In genomic region chr11:6388126-6388725, GRCm38 (mm10) we compare ENCODE assay signal across 8 mouse cellular contexts. TPM values are rescaled to one million over a fixed set of nuclear protein-coding genes. Genes with fewer than 3 reads are reported as not detected.
A peak's percentile ranks its signal among the peaks of the same experiment; 100 is the strongest.
DNase-seq lines count a peak whose midpoint lies in the region; ATAC-seq and TF ChIP-seq lines count a peak whose summit lies in the region.

No protein-coding gene starts in this region.

- TF ChIP-seq CTCF in MEL (IDR thresholded peaks at IDR 0.05 in 2 of 3, conservative IDR thresholded peaks at IDR 0.05 in 1 of 3; ENCODE audit: control insufficient read depth in 1 of 3, insufficient read depth in 1 of 3, low read depth in 2 of 3, low read length in 3 of 3, poor library complexity in 1 of 3, severe bottlenecking in 1 of 3) = no peak
- TF ChIP-seq CTCF in heart, postnatal 0 days (IDR thresholded peaks at IDR 0.05; ENCODE audit: low read depth) = no peak

- H3K4me2 ChIP-seq in heart, embryonic 13.5 days = peak overlapping the region; percentile 54
- 0 out of 2 replicates have a peak overlapping the region, but pooled peaks have one; percentile 91 for H3K4me2 ChIP-seq in heart, postnatal 0 days (ENCODE audit: low read depth, low read length)

- no peak for TF ChIP-seq RAD21 in MEL (IDR thresholded peaks at IDR 0.05; ENCODE audit: low read depth, low read length)

- no peak for TF ChIP-seq POLR2A in MEL (IDR thresholded peaks at IDR 0.05; ENCODE audit: control insufficient read depth in 1 of 2, insufficient read depth in 1 of 2, low read depth in 1 of 2, low read length in 2 of 2, poor library complexity in 1 of 2)

- H3K79me2 ChIP-seq in MEL (ENCODE audit: control insufficient read depth, insufficient read depth, low read length, poor library complexity) = peaks cover 28% of the 10 kb centered on the region

- H3K4me1 ChIP-seq in heart, embryonic 13.5 days = peaks cover 21% of the 10 kb centered on the region
- peaks cover 9 to 28% of the 10 kb centered on the region in 2 experiments for H3K4me1 ChIP-seq in MEL (ENCODE audit: control insufficient read depth in 1 of 2, insufficient read depth in 2 of 2, low read length in 2 of 2)
- peaks cover 11% of the 10 kb centered on the region for H3K4me1 ChIP-seq in heart, postnatal 0 days (ENCODE audit: control insufficient read depth, insufficient read depth)
- H3K4me1 ChIP-seq in midbrain, embryonic 10.5 days = peaks cover 30% of the 10 kb centered on the region

- no peaks in the 10 kb centered on the region for H3K9me3 ChIP-seq in heart, embryonic 13.5 days
- H3K9me3 ChIP-seq in MEL (replicated peaks; ENCODE audit: insufficient read depth, low read length) = no peaks in the 10 kb centered on the region
- H3K9me3 ChIP-seq in heart, postnatal 0 days (replicated peaks; ENCODE audit: control insufficient read depth, low read length) = no peaks in the 10 kb centered on the region
- H3K9me3 ChIP-seq in midbrain, embryonic 10.5 days (replicated peaks) = no peaks in the 10 kb centered on the region

- H3K27me3 ChIP-seq in heart, embryonic 13.5 days (replicated peaks) = no peaks in the 10 kb centered on the region
- no peaks in the 10 kb centered on the region for H3K27me3 ChIP-seq in MEL (ENCODE audit: control insufficient read depth in 1 of 2, insufficient read depth in 2 of 2, low read length in 2 of 2)
- no peaks in the 10 kb centered on the region for H3K27me3 ChIP-seq in heart, postnatal 0 days (ENCODE audit: control insufficient read depth, insufficient read depth, low read length)
- H3K27me3 ChIP-seq in midbrain, embryonic 10.5 days (ENCODE audit: low read depth, poor library complexity, severe bottlenecking) = no peaks in the 10 kb centered on the region

- intact Hi-C loops in left cerebral cortex, postnatal 36 days (cut with DNase I) = no loop called here

- no peak for ATAC-seq in heart, embryonic 13.5 days (ENCODE audit: extremely low read depth, insufficient number of reproducible peaks, low FRiP score, low TSS enrichment)
- ATAC-seq in heart, postnatal 0 days (ENCODE audit: insufficient read depth, low read depth) = no peak

- peak overlapping the region; percentile 92 for H3K9ac ChIP-seq in heart, embryonic 13.5 days
- peak overlapping the region; percentile 67 for H3K9ac ChIP-seq in MEL (ENCODE audit: control insufficient read depth, low read depth, low read length, poor library complexity, severe bottlenecking)
- no peak overlapping the region; the same call in 1 of the 2 replicates for H3K9ac ChIP-seq in heart, postnatal 0 days (replicated peaks; ENCODE audit: low read depth, low read length)

- DNase-seq in heart, adult 8-10 months (ENCODE audit: low spot score) = no peak
- DNase-seq in MEL (ENCODE audit: low read depth, low spot score) = peak; percentile 55
- DNase-seq in heart, postnatal 0 days (ENCODE audit: low spot score) = no peak
- no peak for DNase-seq in midbrain, embryonic 10.5 days (ENCODE audit: low spot score)
- no peak for DNase-seq in retina, embryonic 14.5 days (ENCODE audit: low spot score)
- no peak for DNase-seq in B cell, adult 2 months
- no peak for DNase-seq in left cerebral cortex, postnatal 36 days (ENCODE audit: low spot score in 2 of 2)

- H3K4me3 ChIP-seq in heart, embryonic 13.5 days = peak overlapping the region; percentile 72
- H3K4me3 ChIP-seq in MEL (ENCODE audit: control insufficient read depth in 1 of 2, insufficient read depth in 1 of 2, low read depth in 2 of 2, low read length in 2 of 2) = peak overlapping the region; percentile 86 to 96
- no peak overlapping the region for H3K4me3 ChIP-seq in heart, postnatal 0 days (ENCODE audit: low read depth, low read length)
- H3K4me3 ChIP-seq in midbrain, embryonic 10.5 days = peak overlapping the region; percentile 96; the same call in 1 of the 2 replicates

- H3K36me3 ChIP-seq in heart, embryonic 13.5 days = peaks cover 19% of the 10 kb centered on the region; the same call in 1 of the 2 replicates
- H3K36me3 ChIP-seq in MEL (ENCODE audit: control insufficient read depth in 1 of 2, insufficient read depth in 2 of 2, low read length in 2 of 2) = peaks cover 0 to 29% of the 10 kb centered on the region in 2 experiments; a peak in 2 of 4 replicates
- 0 out of 2 replicates have a peak, but pooled peaks cover 6% of the 10 kb centered on the region for H3K36me3 ChIP-seq in heart, postnatal 0 days (replicated peaks; ENCODE audit: control insufficient read depth, insufficient read depth, low read length)
- H3K36me3 ChIP-seq in midbrain, embryonic 10.5 days = peaks cover 23% of the 10 kb centered on the region

- WGBS in heart, embryonic 13.5 days = 84% methylated on average over 6 of the region's 6 CpGs
- 87% methylated on average over 6 of the region's 6 CpGs for WGBS in heart, postnatal 0 days
- 89% methylated on average over 6 of the region's 6 CpGs for WGBS in midbrain, embryonic 10.5 days

- no peak for TF ChIP-seq EP300 in MEL (IDR thresholded peaks at IDR 0.05; ENCODE audit: low read depth in 1 of 2, low read length in 2 of 2)
- no peak for TF ChIP-seq EP300 in heart, postnatal 0 days (IDR thresholded peaks at IDR 0.05; ENCODE audit: low read depth)

- H3K27ac ChIP-seq in heart, embryonic 13.5 days (replicated peaks) = peak overlapping the region; percentile 95
- peak overlapping the region; percentile 57 for H3K27ac ChIP-seq in MEL (ENCODE audit: control insufficient read depth, low read depth, low read length)
- peak overlapping the region; percentile 95 for H3K27ac ChIP-seq in heart, postnatal 0 days (ENCODE audit: low read depth)
- peak overlapping the region; percentile 95 for H3K27ac ChIP-seq in midbrain, embryonic 10.5 days (replicated peaks)

TF ChIP-seq in MEL, 35 proteins besides CTCF, POLR2A, EP300 and RAD21 (continues in another document):
- TF ChIP-seq NELFE (IDR thresholded peaks at IDR 0.05; ENCODE audit: low read depth, low read length) (no peak), SIN3A (IDR thresholded peaks at IDR 0.05; ENCODE audit: low read length) (no peak), TAL1 (IDR thresholded peaks at IDR 0.05; ENCODE audit: low read length) (no peak), ZMIZ1 (IDR thresholded peaks at IDR 0.05; ENCODE audit: low read depth, low read length) (no peak), GABPA (IDR thresholded peaks at IDR 0.05; ENCODE audit: low read depth, low read length) (no peak), MAFK (IDR thresholded peaks at IDR 0.05; ENCODE audit: borderline replicate concordance, low read depth, low read length) (no peak), MYB (IDR thresholded peaks at IDR 0.05; ENCODE audit: low read depth, low read length) (no peak), POLR2AphosphoS2 (IDR thresholded peaks at IDR 0.05; ENCODE audit: low read length) (no peak), MAZ (IDR thresholded peaks at IDR 0.05; ENCODE audit: low read depth, low read length) (0 out of 2 replicates have a peak, but pooled peaks have one; percentile 14), SMC3 (IDR thresholded peaks at IDR 0.05; ENCODE audit: low read depth, low read length) (no peak), ZNF384 (IDR thresholded peaks at IDR 0.05; ENCODE audit: low read depth, low read length) (peak; percentile 71), ETS1 (IDR thresholded peaks at IDR 0.05; ENCODE audit: low read depth, low read length) (0 out of 2 replicates have a peak, but pooled peaks have one; percentile 16), NRF1 (IDR thresholded peaks at IDR 0.05; ENCODE audit: insufficient read depth, low read depth, low read length, poor library complexity, severe bottlenecking) (no peak), USF2 (IDR thresholded peaks at IDR 0.05; ENCODE audit: borderline replicate concordance in 1 of 2, insufficient read depth in 1 of 2, low read depth in 1 of 2, low read length in 2 of 2) (no peak), ZKSCAN1 (IDR thresholded peaks at IDR 0.05; ENCODE audit: low read depth, low read length) (no peak; the same call in 1 of the 2 replicates), USF1 (IDR thresholded peaks at IDR 0.05; ENCODE audit: low read depth, low read length) (no peak), ZC3H11A (IDR thresholded peaks at IDR 0.05; ENCODE audit: low read depth, low read length) (no peak)

RNA-seq across cellular contexts. Expression of gene Zmiz2, which starts 0.6 kb away (rescaled TPM):
- polyA plus RNA-seq in heart, embryonic 13.5 days (2015; fragmentation: Nextera tagmentation; extraction: Ambion mirVana) = 6.6 and 7.3 TPM in 2 replicates
- 10 to 100 TPM; 37.1 to 38.7 (median 37.5) TPM for total RNA-seq in heart, adult 8-10 months (2022)
- 12.3 and 12.8 TPM in 2 replicates for total RNA-seq in MEL (2012; rRNA removed)
- 10 to 100 TPM; 35.5 to 90.3 TPM for polyA plus RNA-seq in MEL (2012; ENCODE audit: insufficient read depth in 1 of 2, insufficient read length in 2 of 2, low read depth in 1 of 2, low replicate concordance in 2 of 2, missing spikeins in 1 of 2)
- 42.3 and 45.4 TPM in 2 replicates for total RNA-seq in heart, postnatal 0 days (2014; rRNA removed; ENCODE audit: low replicate concordance)
- polyA plus RNA-seq in heart, postnatal 0 days (2015; fragmentation: Nextera tagmentation; extraction: Ambion mirVana) = 6.9 and 7.0 TPM in 2 replicates
- 13.8 and 18.6 TPM in 2 replicates for polyA plus RNA-seq in midbrain, embryonic 10.5 days (2016; fragmentation: Nextera tagmentation; extraction: Ambion mirVana)
- 100 to 1,000 TPM; 222 to 224 TPM for total RNA-seq in left cerebral cortex, postnatal 36 days (2021)

RNA-seq across cellular contexts. Expression of gene Ppia, which starts 27.0 kb away (rescaled TPM):
- 4,195 and 4,594 TPM in 2 replicates for polyA plus RNA-seq in heart, embryonic 13.5 days (2015; fragmentation: Nextera tagmentation; extraction: Ambion mirVana)
- 100 to 1,000 TPM; 262 to 310 (median 280) TPM for total RNA-seq in heart, adult 8-10 months (2022)
- total RNA-seq in MEL (2012; rRNA removed) = 7,288 and 8,303 TPM in 2 replicates
- 1,000 to 10,000 TPM in 1 of 2 experiments, not detected in 1; 3,662 TPM for polyA plus RNA-seq in MEL (2012; ENCODE audit: insufficient read depth in 1 of 2, insufficient read length in 2 of 2, low read depth in 1 of 2, low replicate concordance in 2 of 2, missing spikeins in 1 of 2)
- 2,268 and 2,353 TPM in 2 replicates for total RNA-seq in heart, postnatal 0 days (2014; rRNA removed; ENCODE audit: low replicate concordance)
- 3,654 and 3,756 TPM in 2 replicates for polyA plus RNA-seq in heart, postnatal 0 days (2015; fragmentation: Nextera tagmentation; extraction: Ambion mirVana)
- 5,494 and 6,336 TPM in 2 replicates for polyA plus RNA-seq in midbrain, embryonic 10.5 days (2016; fragmentation: Nextera tagmentation; extraction: Ambion mirVana)
- total RNA-seq in left cerebral cortex, postnatal 36 days (2021) = 1,000 to 10,000 TPM; 1,722 to 2,059 TPM

RNA-seq across cellular contexts. Expression of gene H2afv, which starts 56.0 kb away (rescaled TPM):
- 309 and 340 TPM in 2 replicates for polyA plus RNA-seq in heart, embryonic 13.5 days (2015; fragmentation: Nextera tagmentation; extraction: Ambion mirVana)
- 10 to 100 TPM; 80.1 to 97.8 (median 88.2) TPM for total RNA-seq in heart, adult 8-10 months (2022)
- total RNA-seq in MEL (2012; rRNA removed) = 70.6 and 97.2 TPM in 2 replicates
- 100 to 1,000 TPM in 1 of 2 experiments, not detected in 1; 159 TPM for polyA plus RNA-seq in MEL (2012; ENCODE audit: insufficient read depth in 1 of 2, insufficient read length in 2 of 2, low read depth in 1 of 2, low replicate concordance in 2 of 2, missing spikeins in 1 of 2)
- total RNA-seq in heart, postnatal 0 days (2014; rRNA removed; ENCODE audit: low replicate concordance) = 106 and 157 TPM in 2 replicates
- polyA plus RNA-seq in heart, postnatal 0 days (2015; fragmentation: Nextera tagmentation; extraction: Ambion mirVana) = 213 and 232 TPM in 2 replicates
- polyA plus RNA-seq in midbrain, embryonic 10.5 days (2016; fragmentation: Nextera tagmentation; extraction: Ambion mirVana) = 961 and 1,033 TPM in 2 replicates
- 10 to 100 TPM; 41.4 to 43.4 TPM for total RNA-seq in left cerebral cortex, postnatal 36 days (2021)
